Mouse (Mus musculus): Measurements from ENCODE around the gene Pdx1.
A peak's percentile ranks its signal among the peaks of the same experiment; 100 is the strongest.

Gene Pdx1

GRCm38 (mm10) chr5:147308451-147308850, 38.7 kb downstream of the Pdx1 start:
- no peak for ATAC-seq (ENCODE audit: low TSS enrichment)

DNA sequence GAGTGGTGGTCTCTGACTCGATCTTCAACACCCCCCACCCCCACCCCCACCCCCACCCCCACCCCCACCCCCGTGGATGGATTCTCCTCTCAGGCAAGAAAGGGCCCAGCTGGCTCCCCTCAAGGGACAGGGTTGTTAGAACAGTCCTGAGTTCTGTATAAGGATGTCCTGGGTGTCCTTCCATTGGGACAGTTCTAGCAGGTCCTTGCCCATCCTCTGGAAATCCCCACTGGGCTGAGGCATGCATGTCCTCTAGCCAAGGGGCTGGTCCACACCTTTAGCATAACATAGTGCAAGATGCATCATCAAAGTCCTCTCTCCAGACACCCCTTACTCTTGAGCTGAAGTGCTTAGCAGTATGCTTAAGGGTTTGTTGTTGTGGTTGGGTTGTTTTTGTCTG, 40.0 kb downstream of the Pdx1 start:
- ATAC-seq (ENCODE audit: low TSS enrichment), result no peak

DNA sequence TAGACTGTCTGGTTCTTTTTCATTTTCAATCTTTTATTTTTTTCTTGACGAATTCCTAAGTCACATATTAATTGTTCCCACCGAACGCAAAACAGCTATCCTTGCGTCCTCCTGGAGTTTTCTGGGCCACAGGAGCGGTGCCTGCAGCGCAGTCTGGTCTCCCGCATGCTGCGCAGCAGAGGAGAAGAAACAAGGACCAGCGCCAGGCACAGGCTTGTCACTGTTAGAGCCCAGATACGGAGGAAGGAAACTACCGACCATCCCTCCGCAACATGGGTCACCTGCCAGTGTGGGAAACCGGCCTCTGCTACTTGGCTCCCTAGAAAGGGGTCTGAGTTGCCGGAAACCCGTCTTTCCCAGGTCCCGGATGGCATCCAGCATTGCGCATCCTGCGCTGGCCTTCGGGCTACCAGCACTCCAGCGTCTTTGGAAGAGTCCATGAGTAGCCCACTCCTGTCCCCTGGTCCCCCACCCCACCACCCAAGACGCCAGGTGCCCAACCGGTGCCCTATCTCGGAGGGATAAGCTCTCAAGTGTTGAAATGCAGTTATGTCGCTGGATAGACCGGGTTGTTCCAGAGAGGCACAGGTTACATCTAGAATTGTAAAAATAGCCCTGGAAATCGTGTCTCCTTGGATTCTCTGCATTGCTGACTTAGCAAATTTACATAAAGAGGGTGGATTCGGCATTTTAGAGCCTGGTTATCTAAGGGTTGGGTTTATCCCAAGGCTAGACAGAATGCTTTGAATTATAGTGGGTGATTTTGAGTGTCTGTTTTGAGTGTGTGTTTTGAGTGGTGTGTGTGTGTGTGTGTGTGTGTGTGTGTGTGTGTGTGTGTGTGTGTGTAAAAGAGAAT, 43.3 kb downstream of the Pdx1 start:
- no peak for ATAC-seq (ENCODE audit: low TSS enrichment)

GRCm38 (mm10) chr5:147314646-147315431, 45.1 kb downstream of the Pdx1 start:
- no peak for ATAC-seq (ENCODE audit: low TSS enrichment)

GRCm38 (mm10) chr5:147315432-147316075, 45.8 kb downstream of the Pdx1 start:
- no peak for ATAC-seq (ENCODE audit: low TSS enrichment)

DNA sequence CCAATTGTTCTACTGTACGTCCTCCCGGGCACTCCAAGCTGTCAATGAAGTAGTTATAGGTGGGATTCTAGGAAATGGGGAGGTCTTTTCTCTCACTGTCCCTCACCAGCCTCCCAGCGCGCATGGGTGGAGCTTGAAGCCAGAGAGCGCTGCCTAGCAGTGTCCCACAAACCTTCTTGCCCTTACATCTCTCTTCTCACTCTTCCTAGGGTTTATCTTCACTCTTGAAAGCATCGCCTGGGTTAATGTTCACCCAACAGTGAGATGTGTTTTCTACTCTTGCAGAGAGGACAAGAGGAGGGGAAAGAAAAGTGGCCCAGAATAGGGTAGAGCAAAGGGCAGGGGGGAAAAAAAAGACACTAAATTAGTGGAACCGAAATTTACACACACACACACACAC, 47.6 kb downstream of the Pdx1 start:
- no peak for ATAC-seq (ENCODE audit: low TSS enrichment)

DNA sequence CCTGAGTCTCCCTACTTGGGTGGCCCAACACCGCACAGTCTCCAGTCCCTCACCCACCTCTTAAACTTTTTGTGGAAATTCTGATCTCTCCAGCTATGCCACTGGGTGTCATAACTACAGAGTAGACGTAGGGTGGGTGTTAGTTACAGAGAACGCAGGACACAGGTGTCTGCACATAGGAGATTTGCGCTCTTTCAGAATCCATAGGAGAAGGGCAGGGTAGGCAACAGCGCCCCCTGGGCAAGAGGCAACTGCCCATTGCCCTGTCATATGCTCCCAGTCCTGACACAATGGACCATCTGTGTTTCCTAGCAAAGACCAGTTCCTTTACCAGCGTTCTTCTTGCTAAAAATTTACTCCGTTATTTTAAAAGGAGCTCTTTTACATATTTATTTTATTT, 48.2 kb downstream of the Pdx1 start:
- no peak for ATAC-seq (ENCODE audit: low TSS enrichment)

DNA sequence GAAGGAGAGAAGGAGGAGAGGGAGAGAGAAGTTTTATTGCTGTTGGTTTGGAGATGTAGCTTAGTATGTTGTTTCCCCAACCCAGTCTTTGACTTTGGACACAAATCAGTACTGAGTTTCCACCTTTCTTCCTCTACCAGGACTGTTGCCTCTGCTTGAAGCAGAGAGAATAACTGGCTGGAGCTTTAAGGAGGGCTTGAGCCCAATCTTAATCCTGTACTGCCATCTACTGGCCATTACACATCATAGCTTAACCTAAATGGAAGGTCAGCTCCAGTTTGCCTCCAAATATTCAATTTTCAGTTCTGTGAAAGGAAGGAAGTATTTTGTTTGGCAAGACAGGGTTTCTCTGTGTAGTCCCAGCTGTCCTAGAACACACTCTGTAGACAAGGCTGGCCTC, 49.9 kb downstream of the Pdx1 start:
- ATAC-seq (ENCODE audit: low TSS enrichment), result peak; percentile 86

- no peak for ATAC-seq (ENCODE audit: low TSS enrichment)
Measured at GRCm38 (mm10) chr5:147322183-147322582, 52.4 kb downstream of the Pdx1 start, which contains the start of gene Urad. Urad (minus strand) TSS chr5:147322440.

GRCm38 (mm10) chr5:147323237-147323917, 53.6 kb downstream of the Pdx1 start:
- ATAC-seq (ENCODE audit: low TSS enrichment), result no peak
